Mouse (Mus musculus) frontal cortex, postnatal 14 days (tissue): ENCODE measurements around the gene Tm9sf2.

Experiments
- DNase-seq, 2 experiments: peaks; one replicate each; pipeline ENCODE4 v3.0.0; 2022; ENCODE audit warnings: low spot score in 2 of 2

Tm9sf2 gene

GRCm38 (mm10) chr14:122176263-122176798, 69.5 kb downstream of the Tm9sf2 start:
- DNase-seq, result no peak

- no peak for DNase-seq
Measured at GRCm38 (mm10) chr14:122179262-122179661, 72.4 kb downstream of the Tm9sf2 start.

- DNase-seq, result peak; percentile 78 to 89
Measured at GRCm38 (mm10) chr14:122181078-122181814, 74.4 kb downstream of the Tm9sf2 start, which contains the start of gene Clybl. Gene Clybl (plus strand): TSS chr14:122181704.

- no peak for DNase-seq
Measured at GRCm38 (mm10) chr14:122181815-122182157, 74.9 kb downstream of the Tm9sf2 start.

- DNase-seq, result no peak
Measured at GRCm38 (mm10) chr14:122182220-122182619, 75.4 kb downstream of the Tm9sf2 start.

- no peak for DNase-seq
Measured at GRCm38 (mm10) chr14:122183974-122184373, 77.1 kb downstream of the Tm9sf2 start.

- DNase-seq, result no peak
Measured at GRCm38 (mm10) chr14:122188250-122188649, 81.4 kb downstream of the Tm9sf2 start.

GRCm38 (mm10) chr14:122189901-122190300, 83.1 kb downstream of the Tm9sf2 start:
- no peak for DNase-seq

GRCm38 (mm10) chr14:122190527-122190926, 83.7 kb downstream of the Tm9sf2 start:
- no peak for DNase-seq

- peak; percentile 18 to 56 for DNase-seq
Measured at GRCm38 (mm10) chr14:122190941-122191510, 84.2 kb downstream of the Tm9sf2 start.

- DNase-seq, result no peak
Measured at GRCm38 (mm10) chr14:122194630-122195029, 87.8 kb downstream of the Tm9sf2 start.

GRCm38 (mm10) chr14:122196851-122197250, 90.0 kb downstream of the Tm9sf2 start:
- no peak for DNase-seq

GRCm38 (mm10) chr14:122200247-122200885, 93.5 kb downstream of the Tm9sf2 start:
- no peak for DNase-seq

GRCm38 (mm10) chr14:122209177-122209576, 102.3 kb downstream of the Tm9sf2 start:
- no peak for DNase-seq
